Comparison of ENCODE assay signal across 9 mouse cellular contexts in the genomic region with DNA sequence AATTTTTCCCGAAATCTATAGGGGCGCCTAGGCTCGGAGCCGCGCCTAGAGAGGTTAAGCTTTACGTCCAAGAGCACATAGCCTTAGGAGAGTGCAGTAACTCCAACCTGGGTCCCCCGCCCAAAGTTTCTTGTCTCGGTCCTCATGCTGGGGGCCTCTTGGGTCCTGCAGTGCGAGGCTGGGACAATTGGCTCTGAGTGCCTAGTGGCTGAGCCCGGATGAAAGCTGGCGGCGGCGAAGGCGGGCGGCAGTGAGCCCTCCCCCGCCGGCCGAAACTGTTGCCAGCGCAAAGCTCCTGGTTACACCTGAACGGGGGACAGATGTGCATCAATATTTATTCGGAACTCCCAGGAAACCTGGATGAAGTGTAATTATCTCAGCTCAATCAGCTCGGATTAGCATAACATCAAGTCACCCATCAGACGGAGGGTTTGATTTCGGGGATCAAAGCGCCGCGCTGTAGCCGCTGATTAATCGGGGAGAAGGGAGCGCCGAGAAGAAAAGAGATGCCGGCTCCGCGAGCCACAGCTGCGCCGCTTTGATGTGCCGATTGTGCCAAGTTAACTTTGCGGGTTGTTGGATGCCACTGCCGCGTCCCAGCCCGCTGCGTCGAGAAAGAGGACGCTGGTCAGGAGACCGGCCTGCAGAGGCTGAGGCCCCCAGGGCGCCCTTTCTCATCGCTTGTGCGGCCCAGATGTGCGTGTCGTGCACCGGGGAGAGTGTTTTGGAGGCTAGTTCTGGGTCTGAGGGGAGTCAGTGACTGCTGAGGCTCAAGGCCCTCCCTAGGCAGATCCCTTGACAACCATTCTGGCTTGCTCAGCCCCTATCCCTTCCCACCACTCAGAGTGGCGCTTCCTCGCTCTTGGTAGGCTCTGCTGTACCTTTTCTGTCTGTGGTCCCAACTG.
DNase-seq lines count a peak whose midpoint lies in the region; ATAC-seq lines count a peak whose summit lies in the region.
"Had no signal": no experiment of that assay in that cellular context is flagged by ENCODE, and none has a peak within 500 bp of the region (broad histone marks: within the 10 kb centered on the region; RNA-seq: fewer than 3 reads in every experiment).

No protein-coding gene starts in this region.

- H3K4me1 ChIP-seq in limb, embryonic 11.5 days (ENCODE audit: control insufficient read depth, insufficient read depth, low read length) = no peaks in the 10 kb centered on the region

- no peak for ATAC-seq in limb, embryonic 11.5 days (ENCODE audit: insufficient number of reproducible peaks, low FRiP score, low TSS enrichment, low read depth)

- WGBS in limb, embryonic 11.5 days = under 1% methylated on average over 53 of the region's 53 CpGs

- no peak overlapping the region for H3K27ac ChIP-seq in limb, embryonic 11.5 days (replicated peaks; ENCODE audit: low read depth, low read length)
- H3K27ac ChIP-seq: macrophage had no signal

- no peaks in the 10 kb centered on the region for H3K36me3 ChIP-seq in limb, embryonic 11.5 days (ENCODE audit: control insufficient read depth, insufficient read depth, low read length)

- H3K9me3 ChIP-seq in limb, embryonic 11.5 days (ENCODE audit: control insufficient read depth, low read length) = no peaks in the 10 kb centered on the region

- H3K4me2 ChIP-seq in limb, embryonic 11.5 days (ENCODE audit: low read depth, severe bottlenecking) = peak overlapping the region; percentile 58

- peak overlapping the region; percentile 25 for H3K4me3 ChIP-seq in limb, embryonic 11.5 days (ENCODE audit: low read depth, low read length)

- H3K9ac ChIP-seq in limb, embryonic 11.5 days (ENCODE audit: low read length) = no peak overlapping the region

- H3K27me3 ChIP-seq in limb, embryonic 11.5 days (ENCODE audit: control insufficient read depth, insufficient read depth, low read length) = peaks cover 27% of the 10 kb centered on the region

- peak; percentile 37 for DNase-seq in adrenal gland, postnatal 10 days
- DNase-seq in adrenal gland, postnatal 4 days (ENCODE audit: low spot score in 2 of 2) = no peak
- DNase-seq in right cerebral cortex, postnatal 25 days = peak; percentile 21
- DNase-seq in right cerebral cortex, postnatal 36 days (ENCODE audit: low spot score in 2 of 2) = no peak
- peak; percentile 64 for DNase-seq in limb, embryonic 11.5 days (ENCODE audit: low spot score)
- peak; percentile 82 for DNase-seq in retina, postnatal 1 day
- DNase-seq in cerebellum, adult 11-12 months = no peak
- DNase-seq in gastrocnemius, postnatal 10 days = no peak

Comparison
In these comparisons a context has a peak if more than half of its experiments do, and no peak if none do; other contexts are left out.
1. DNase-seq: peak in adrenal gland, postnatal 10 days (single experiment), right cerebral cortex, postnatal 25 days (single experiment), limb, embryonic 11.5 days (single experiment) and retina, postnatal 1 day (single experiment); none in adrenal gland, postnatal 4 days (0 of 2), right cerebral cortex, postnatal 36 days (0 of 2), cerebellum, adult 11-12 months (single experiment) and gastrocnemius, postnatal 10 days (single experiment).